Mouse (Mus musculus): Measurements from ENCODE around the gene Armc2.

DNA sequence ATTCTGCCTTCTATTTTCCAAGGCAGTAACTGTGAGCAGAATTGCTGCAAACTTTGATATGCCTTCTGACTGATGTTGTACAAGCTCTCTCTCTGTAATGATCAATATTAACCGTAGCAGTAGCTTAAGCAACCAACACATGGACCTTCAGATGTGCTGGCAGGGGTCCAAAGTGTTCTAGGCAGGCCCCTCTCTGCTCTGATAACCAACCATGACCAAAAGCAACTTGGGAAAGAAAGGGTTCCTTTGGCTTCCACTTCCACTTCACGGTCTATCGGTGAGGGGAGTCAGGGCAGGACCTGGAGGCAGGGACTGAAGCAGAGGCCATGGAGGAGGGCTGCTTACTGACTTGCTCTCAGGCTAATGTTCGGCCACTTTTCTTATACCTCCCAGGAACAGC, 87.3 kb downstream of the Armc2 start:
- TF ChIP-seq POLR2A (IDR thresholded peaks at IDR 0.05; ENCODE audit: borderline replicate concordance, extremely low read depth, insufficient read depth, insufficient read length, poor library complexity, severe bottlenecking) (no peak), CTCF (IDR thresholded peaks at IDR 0.05; ENCODE audit: borderline replicate concordance, extremely low read depth, insufficient read depth, insufficient read length) (no peak)
